Mouse (Mus musculus): ENCODE data around the gene Chil1. TPM values are rescaled to one million over a fixed set of nuclear protein-coding genes. Genes with fewer than 3 reads are reported as not detected.

The Chil1 gene
- polyA plus RNA-seq (2012; rRNA removed) = 1,144 and 1,277 TPM in 2 replicates

DNA sequence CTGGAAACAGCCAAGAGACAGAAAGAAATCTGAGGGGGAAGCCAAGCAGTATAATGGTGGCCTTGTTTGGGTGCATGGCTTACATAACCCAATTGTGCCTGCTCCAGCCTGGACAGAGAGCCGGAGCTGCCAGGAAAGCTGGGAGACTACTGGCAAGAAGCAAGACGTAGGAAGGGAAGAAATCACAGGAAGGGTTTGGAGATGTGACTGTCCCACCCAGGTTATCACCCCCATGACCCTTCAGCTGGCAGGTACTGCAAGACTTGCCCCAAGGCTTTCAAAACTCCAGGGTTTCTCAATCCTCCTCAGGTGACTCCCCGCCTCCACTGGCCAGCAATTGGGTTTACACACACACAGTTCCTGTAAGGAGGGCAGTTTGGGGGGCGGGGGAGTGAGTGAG is at the start of gene Chil1:
Gene Chil1, plus strand, starts transcription at position 152 of the 400 bp plus-strand sequence.
- WGBS = 52% methylated on average over 4 of the region's 4 CpGs
- DNase-seq = peak; percentile 57
- TF ChIP-seq CTCF (IDR thresholded peaks at IDR 0.05; ENCODE audit: insufficient read depth, low read length) = no peak
- TF ChIP-seq POLR2A (IDR thresholded peaks at IDR 0.05; ENCODE audit: borderline replicate concordance, extremely low read depth, low read depth, low read length) = no peak
- H3K4me3 ChIP-seq (replicated peaks; ENCODE audit: extremely low read depth, low read depth, low read length) = peak within 1 kb of the TSS; percentile 49
- no peaks in the 10 kb centered on the region for H3K4me1 ChIP-seq (ENCODE audit: control insufficient read depth, insufficient read depth, low read length)

DNA sequence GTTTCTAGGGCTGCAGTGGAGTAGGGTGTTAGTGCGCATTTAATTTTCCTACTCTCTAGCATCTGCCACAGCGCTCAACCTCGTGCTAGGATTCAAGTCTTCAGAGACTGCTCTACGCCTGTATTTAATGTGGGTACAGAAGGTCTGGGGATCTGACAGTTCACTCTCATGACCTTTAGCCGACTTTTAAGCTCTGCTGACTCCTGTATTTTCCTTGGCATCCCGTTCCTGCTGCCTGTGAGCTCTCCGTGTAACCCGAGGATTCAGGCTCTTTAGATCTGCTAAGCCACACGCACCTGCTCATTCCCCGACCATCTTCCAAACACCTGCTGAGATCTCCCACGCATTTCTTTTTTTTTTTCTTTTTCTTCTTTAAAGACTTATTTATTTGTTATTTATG is 48.7 kb upstream of the Chil1 start:
- Histone ChIP-seq H3K4me1 (ENCODE audit: control insufficient read depth, insufficient read depth, low read length) (no peaks in the 10 kb centered on the region), H3K4me3 (replicated peaks; ENCODE audit: extremely low read depth, low read depth, low read length) (no peak overlapping the region)
- WGBS = 66% methylated on average over 11 of the region's 11 CpGs
- TF ChIP-seq CTCF (IDR thresholded peaks at IDR 0.05; ENCODE audit: insufficient read depth, low read length) (no peak), POLR2A (IDR thresholded peaks at IDR 0.05; ENCODE audit: borderline replicate concordance, extremely low read depth, low read depth, low read length) (no peak)
- no peak for DNase-seq

DNA sequence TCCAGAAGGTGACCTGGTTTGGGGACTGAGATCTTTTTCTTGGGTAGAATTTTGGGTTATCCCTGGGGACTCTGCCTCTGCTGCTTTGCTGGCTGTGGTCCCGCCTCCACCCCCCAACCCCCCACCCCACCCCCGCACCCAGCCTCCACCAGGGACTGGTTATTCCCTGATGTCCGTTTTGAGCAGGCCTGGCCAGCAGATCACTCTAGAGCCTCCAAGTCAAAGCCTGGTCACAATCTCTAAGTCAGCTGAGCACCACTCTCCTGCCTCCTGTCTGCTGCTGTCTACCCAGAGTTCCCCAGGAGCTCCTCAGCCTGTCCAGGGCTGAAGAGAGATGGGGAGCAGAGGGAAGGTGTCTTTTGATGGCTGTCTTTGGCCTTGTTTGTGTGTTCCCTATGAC is 45.6 kb upstream of the Chil1 start:
- no peak for DNase-seq
- H3K4me1 ChIP-seq (ENCODE audit: control insufficient read depth, insufficient read depth, low read length) = no peaks in the 10 kb centered on the region
- 55% methylated on average over 3 of the region's 3 CpGs for WGBS
- H3K4me3 ChIP-seq (replicated peaks; ENCODE audit: extremely low read depth, low read depth, low read length) = no peak overlapping the region
- TF ChIP-seq POLR2A (IDR thresholded peaks at IDR 0.05; ENCODE audit: borderline replicate concordance, extremely low read depth, low read depth, low read length) = no peak
- TF ChIP-seq CTCF (IDR thresholded peaks at IDR 0.05; ENCODE audit: insufficient read depth, low read length) = no peak

DNA sequence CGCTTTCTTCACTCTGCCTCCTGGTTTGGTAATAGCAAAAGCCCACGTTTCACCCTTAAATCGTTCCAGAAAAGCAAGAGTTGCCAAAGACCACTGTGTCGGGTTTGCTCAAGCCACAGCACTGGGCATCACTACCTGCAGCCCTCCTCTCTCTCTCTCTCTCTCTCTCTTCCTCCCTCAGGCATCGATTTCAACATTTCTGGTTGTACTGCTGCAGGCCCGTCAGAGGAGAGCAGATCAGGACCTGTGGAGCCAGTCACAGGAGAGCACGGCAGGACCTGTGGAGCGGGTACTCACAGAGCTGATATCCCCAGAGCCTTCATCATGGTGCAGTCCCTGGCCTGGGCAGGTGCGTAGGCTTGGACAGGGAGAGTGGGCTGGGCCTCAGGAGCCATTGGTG is 43.6 kb upstream of the Chil1 start:
- DNase-seq = no peak
- WGBS = 86% methylated on average over 9 of the region's 9 CpGs
- no peak overlapping the region for H3K4me3 ChIP-seq (replicated peaks; ENCODE audit: extremely low read depth, low read depth, low read length)
- H3K4me1 ChIP-seq (ENCODE audit: control insufficient read depth, insufficient read depth, low read length) = no peaks in the 10 kb centered on the region
- TF ChIP-seq CTCF (IDR thresholded peaks at IDR 0.05; ENCODE audit: insufficient read depth, low read length) (no peak), POLR2A (IDR thresholded peaks at IDR 0.05; ENCODE audit: borderline replicate concordance, extremely low read depth, low read depth, low read length) (no peak)

DNA sequence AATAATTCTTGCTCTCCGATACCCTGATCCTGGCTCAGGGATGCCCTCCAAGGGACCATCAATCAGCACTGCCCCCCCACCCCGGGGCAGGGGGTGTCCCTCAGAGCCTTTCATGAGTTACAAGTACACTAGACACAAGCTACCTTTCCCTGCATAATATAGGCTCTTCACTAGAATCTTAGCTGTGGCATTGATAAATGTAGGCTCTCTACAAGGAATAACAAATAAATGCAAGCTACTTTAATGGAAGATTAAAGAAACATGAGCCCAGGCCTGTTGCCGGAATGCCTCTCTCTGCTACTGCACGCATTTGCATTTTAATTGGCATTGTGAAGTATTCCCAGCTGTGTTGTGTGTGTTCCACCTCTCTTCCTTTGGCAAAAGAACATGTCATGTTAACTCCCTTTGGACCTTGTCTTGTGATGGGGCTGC is 39.6 kb upstream of the Chil1 start:
- 69% methylated on average over 4 of the region's 4 CpGs for WGBS
- Histone ChIP-seq H3K4me3 (replicated peaks; ENCODE audit: extremely low read depth, low read depth, low read length) (no peak overlapping the region), H3K4me1 (ENCODE audit: control insufficient read depth, insufficient read depth, low read length) (no peaks in the 10 kb centered on the region)
- TF ChIP-seq POLR2A (IDR thresholded peaks at IDR 0.05; ENCODE audit: borderline replicate concordance, extremely low read depth, low read depth, low read length) (no peak), CTCF (IDR thresholded peaks at IDR 0.05; ENCODE audit: insufficient read depth, low read length) (no peak)
- DNase-seq = no peak

DNA sequence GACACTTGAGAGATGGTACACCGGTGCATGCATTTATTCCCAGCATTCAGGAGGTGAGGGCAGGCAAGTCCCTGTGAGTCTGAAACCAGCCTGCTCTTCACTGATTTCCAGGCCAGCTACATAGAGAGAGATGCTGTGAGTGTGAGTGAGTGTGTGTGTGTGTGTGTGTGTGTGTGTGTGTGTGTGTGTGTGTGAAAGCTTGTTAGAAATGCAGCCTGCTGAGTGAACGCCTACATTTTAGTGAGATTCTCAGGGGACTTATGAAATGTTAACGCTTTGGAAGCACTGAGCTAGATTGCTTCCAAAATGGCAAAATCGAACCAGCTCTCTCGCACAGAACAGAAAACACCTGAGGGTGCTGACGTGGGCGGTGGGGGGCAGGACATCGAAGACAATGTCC is 35.9 kb upstream of the Chil1 start:
- WGBS = 77% methylated on average over 8 of the region's 8 CpGs
- Histone ChIP-seq H3K4me1 (ENCODE audit: control insufficient read depth, insufficient read depth, low read length) (no peaks in the 10 kb centered on the region), H3K4me3 (replicated peaks; ENCODE audit: extremely low read depth, low read depth, low read length) (no peak overlapping the region)
- DNase-seq = no peak
- TF ChIP-seq CTCF (IDR thresholded peaks at IDR 0.05; ENCODE audit: insufficient read depth, low read length) (no peak), POLR2A (IDR thresholded peaks at IDR 0.05; ENCODE audit: borderline replicate concordance, extremely low read depth, low read depth, low read length) (no peak)

DNA sequence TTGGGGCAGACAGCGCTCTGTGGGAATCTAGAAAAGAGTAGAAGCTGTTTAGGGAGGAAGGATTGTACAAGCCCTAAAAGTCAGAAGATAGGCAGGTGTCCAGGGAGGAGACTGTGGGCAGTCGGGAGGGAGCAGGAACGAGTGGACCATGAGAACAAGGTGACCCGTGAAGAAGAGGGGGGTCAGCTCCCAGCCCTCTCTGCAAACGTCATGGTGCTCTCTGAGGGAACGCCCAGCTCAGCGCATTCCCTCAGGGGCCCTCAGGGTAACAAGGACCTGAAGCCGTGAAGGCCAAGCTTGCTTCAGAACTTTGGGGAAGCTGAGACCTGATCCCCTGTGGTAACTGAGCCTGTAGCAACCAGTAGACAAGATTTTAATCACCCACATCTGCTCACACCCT is 31.9 kb upstream of the Chil1 start:
- TF ChIP-seq CTCF (IDR thresholded peaks at IDR 0.05; ENCODE audit: insufficient read depth, low read length) = no peak
- no peak for TF ChIP-seq POLR2A (IDR thresholded peaks at IDR 0.05; ENCODE audit: borderline replicate concordance, extremely low read depth, low read depth, low read length)

DNA sequence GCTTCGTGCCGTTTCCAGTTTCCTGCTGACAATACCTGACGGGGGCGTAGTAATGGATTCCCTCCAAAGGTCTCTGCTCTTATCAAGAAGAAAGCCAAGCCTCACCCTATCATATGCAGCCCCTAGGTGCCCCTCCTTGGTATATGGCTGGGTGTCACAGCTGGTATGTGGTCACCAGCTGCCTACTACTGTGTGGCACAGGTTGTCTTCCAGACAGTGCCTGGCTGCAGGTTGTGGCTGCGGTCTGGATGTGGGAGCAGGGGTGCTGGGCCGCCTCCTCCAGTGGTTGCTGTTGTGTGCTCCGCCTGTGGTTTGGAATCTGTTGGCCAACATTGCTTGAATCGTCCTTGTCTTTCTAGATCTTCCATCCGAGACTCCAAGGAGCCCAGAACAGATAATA is 31.2 kb upstream of the Chil1 start:
- WGBS = 91% methylated on average over 9 of the region's 9 CpGs
- no peak overlapping the region for H3K4me3 ChIP-seq (replicated peaks; ENCODE audit: extremely low read depth, low read depth, low read length)
- no peaks in the 10 kb centered on the region for H3K4me1 ChIP-seq (ENCODE audit: control insufficient read depth, insufficient read depth, low read length)
- no peak for DNase-seq
- TF ChIP-seq CTCF (IDR thresholded peaks at IDR 0.05; ENCODE audit: insufficient read depth, low read length) = no peak
- TF ChIP-seq POLR2A (IDR thresholded peaks at IDR 0.05; ENCODE audit: borderline replicate concordance, extremely low read depth, low read depth, low read length) = no peak

More for the DNA sequence above, 31.9 kb upstream of the Chil1 start:
- WGBS = 71% methylated on average over 8 of the region's 8 CpGs
- H3K4me3 ChIP-seq (replicated peaks; ENCODE audit: extremely low read depth, low read depth, low read length) = no peak overlapping the region
- no peak for DNase-seq
- no peaks in the 10 kb centered on the region for H3K4me1 ChIP-seq (ENCODE audit: control insufficient read depth, insufficient read depth, low read length)

DNA sequence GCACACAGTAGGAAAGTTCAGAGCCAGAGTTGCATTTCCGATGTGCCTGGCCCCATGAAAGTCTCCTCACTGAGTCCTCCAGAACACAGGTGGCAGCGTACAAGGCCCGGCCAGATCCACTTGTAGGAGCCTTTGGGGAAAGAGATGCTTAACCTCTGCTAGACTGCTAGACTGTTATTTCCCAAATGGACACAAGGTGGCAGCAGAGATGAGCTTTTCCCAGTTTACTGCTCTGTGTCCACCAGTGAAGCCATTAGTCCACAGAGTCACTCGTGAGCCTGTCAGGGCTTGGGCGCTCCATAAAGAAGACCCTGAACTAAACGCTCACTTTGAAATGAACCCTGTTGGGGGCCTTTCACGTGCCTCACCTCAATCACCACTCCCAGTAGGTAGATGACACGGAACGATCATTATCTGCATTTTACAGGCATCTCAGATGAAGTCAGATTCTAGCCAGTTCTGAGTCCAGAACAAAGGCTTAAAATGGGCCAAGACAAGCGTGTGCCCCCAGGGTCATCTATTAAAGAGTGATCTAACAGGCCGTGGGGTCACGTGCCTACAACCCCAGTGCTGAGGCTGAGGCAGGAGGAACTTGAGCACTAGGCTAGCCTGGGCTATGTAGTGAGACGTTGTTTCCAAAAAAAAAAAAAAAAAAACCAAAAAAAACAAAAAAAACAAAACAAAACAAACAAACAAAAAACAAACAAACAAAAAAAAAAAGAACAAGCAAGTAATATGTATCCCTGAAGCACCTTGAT is 30.1 kb upstream of the Chil1 start:
- WGBS = 28% methylated on average over 13 of the region's 13 CpGs
- no peak overlapping the region for H3K4me3 ChIP-seq (replicated peaks; ENCODE audit: extremely low read depth, low read depth, low read length)
- H3K4me1 ChIP-seq (ENCODE audit: control insufficient read depth, insufficient read depth, low read length) = no peaks in the 10 kb centered on the region
- TF ChIP-seq CTCF (IDR thresholded peaks at IDR 0.05; ENCODE audit: insufficient read depth, low read length) = peak; percentile 59
- TF ChIP-seq POLR2A (IDR thresholded peaks at IDR 0.05; ENCODE audit: borderline replicate concordance, extremely low read depth, low read depth, low read length) = no peak
- peak; percentile 67 for DNase-seq
